Mouse (Mus musculus) right cerebral cortex, postnatal 36 days (tissue): Measurements from ENCODE around the gene Peli1.
"Not testable (repeated sequence)": the region's sequence is repeated elsewhere in the genome, so short reads cannot be mapped to it uniquely, and the experiment has no call there.

Source experiments
- DNase-seq, 2 experiments: peaks; one replicate each; pipeline ENCODE4 v3.0.0; 2022; ENCODE audit warnings: low spot score in 2 of 2, mixed read lengths in 1 of 2

The Peli1 gene

DNA sequence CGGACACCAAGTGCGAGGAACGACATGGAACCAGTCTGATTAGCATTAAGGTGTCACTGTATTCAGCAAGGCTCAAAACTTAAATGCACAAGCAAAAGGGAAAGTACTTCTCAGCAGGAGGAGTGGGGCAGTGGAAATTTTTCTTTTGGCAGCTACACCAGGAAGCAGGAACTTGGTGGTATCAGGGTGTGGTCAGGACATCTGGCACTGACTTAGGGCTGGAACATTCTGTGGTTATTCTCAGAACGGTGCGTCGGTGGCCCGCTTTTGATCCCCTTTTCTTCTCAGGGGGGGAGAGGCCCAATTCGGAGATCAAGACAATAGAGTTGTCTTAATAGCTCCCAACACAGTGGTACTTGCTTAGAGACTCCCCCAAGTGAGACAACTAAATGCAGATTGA lies 100.7 kb downstream of the Peli1 start:
- not testable (repeated sequence) for DNase-seq

DNA sequence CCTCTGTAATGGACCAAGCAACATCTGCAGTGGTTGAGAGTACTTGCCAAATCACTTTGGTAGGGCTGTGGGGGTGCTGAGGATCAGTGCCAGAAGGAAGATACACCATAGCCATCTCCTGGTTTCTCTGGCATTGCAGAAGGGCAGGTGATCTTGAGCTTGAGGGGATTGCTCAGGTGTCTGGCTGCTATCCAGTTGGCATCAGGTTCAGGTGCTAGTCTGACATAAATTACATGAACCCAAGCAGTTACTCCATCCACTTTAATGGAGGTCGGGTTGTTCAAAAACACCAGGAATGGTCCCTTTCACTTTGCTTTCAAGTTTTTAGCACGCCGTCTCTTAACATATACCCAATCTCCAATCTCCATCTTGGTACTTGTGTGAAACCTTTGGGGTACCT lies 103.8 kb downstream of the Peli1 start:
- no peak for DNase-seq
